Mouse (Mus musculus) CD4-positive naive resting alpha-beta T cell, adult 76 days (primary cell): ENCODE results near the gene Bsg. TPM values are rescaled to one million over a fixed set of nuclear protein-coding genes. Genes with fewer than 3 reads are reported as not detected.

ENCODE experiments used
- total RNA-seq: library from RNA; stranded (reverse); gene quantifications from one replicate; pipeline ENCODE4 v1.2.4, GENCODE M21; 2023

Bsg gene
- total RNA-seq: 88.4 TPM

DNA sequence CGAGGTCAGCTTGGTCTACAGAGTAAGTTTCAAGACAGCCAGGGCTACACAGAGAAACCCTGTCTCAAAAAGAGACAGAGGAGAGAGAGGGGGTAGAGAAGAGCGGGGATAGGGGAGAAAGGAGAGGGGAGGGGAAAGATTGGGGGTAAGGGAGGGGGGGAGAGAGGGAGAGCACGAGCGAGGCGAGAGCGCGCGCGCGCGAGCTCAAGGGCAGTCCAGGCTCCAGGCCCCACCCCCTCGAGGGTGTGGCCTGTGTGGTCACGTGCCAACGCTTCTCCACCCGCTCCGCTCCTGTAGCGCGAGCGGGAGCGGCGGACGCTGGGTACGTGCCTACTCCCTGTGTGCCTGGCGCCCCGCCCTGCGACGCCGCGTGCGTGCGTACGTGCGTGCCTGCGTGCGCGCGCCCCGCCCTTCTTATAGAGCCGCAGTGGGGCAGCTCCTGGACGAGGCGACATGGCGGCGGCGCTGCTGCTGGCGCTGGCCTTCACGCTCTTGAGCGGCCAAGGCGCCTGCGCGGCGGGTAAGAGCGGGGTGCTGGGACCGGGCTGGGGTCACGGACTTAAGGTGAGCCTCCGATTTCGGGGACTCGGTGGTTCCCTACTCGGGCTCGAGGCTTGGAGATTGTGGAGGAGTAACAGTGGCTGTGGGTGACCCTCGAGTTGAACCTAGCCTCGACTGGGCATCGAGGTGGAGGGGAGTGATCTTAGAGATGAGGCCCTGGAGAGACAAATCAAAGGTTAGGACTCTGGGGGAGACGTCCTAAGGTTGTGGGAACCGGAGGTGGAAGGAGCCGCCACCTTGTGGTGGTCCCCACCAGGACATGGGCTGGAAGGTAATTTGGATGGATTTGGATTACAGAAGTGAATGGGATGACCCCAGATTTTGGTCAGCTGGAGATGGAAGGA lies at the start of gene Bsg:
Gene Bsg (plus strand): TSS at position 427 of the 905 bp plus-strand sequence.

DNA sequence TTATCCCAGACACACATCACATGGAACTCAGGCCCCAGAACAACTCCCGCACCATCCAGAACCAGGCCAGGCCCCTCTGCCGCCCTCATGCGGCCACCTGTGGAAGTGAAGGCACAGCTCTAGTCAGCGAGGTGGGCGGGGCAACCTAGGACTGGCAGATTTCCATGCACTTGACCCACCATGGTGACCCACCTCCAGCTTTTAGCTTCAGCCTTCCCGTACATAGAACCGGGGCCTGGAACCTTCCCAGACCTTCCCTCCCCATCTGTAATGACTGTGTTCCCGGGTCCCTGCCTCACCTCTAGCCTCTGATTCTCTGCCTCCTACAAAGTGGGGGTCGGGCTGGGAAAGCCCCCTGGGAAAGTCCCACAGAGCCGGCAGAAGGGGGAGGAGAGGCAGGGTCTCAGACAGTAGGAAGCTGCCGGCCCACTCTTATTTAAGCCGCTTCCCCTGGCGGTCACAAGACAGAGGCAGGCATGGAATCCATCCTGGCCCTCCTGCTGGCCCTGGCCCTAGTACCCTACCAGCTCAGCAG lies 40.1 kb upstream of the Bsg start, which contains the start of gene Madcam1:
Gene Madcam1 (plus strand): TSS at position 429 of the 535 bp plus-strand sequence.

DNA sequence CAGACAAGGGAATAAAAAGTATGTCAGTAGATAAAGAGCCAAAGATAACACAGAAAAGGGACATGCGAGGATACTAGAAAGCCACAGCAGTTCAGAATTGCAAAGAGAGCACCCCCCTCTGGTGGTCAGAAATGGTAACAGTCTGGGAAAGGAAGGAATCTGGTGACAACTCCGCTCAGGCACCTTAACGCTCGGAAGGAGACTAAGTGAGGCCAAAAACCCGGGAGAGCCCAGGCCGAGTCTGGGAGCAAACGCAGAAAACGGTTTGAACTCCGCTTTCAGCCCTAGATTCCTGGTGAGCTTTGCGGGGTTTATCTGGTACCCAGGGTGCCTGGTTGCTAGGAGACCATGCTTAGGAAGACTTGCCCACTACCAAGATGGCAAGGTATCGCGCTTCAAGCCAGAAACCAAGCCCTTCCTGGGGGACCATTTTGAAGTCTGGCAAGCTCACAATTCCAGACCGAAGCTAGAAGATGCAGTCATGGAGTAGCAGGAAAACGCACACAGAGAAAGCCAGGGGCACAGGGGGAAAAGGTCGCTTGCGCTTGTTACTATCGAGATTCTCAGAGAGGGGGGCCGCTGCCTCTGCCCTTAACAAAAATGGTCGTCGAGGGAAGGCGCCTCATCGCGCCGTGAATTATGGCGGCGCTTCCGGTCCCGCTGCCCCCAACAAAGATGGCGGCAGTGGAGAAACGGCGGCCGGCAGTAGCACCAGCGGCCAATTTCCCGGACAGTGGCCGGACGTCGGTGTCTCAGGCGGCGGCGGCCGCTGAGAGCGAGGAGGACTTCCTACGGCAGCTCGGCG lies 35.3 kb upstream of the Bsg start, which contains the start of gene Tpgs1:
Gene Tpgs1 (plus strand): TSS at position 599 of the 805 bp plus-strand sequence.

DNA sequence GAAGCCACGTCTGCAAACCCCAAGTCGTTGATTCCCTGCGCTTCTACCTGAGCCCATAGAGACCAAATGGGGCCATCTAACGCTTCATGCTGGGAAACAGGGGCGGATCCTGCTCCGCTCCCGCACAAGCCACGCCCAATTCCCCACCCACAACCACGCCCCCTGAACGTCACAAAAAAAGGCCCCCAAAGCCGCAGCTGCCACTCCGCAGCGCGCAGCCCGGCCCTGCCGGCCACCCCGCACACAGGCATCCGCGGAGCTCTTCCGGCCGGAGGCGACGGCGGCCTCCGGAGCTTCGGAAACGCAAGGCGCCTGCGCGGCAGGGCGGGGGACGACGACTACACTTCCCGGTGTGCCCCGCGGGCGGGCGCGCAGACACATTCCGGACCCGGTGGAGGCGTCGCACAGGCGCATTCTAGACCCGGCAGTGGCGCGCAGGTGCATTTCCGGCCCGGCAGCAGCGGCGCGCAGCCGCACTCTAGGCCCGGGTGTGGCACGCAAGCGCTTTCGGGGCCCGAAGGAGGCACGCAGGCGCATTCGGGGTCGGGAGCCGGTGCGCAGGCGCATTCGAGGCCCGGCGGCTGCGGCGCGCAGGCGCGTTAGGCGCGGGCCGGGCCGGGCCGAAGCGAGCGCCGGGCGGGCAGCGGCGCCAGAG lies 22.6 kb upstream of the Bsg start, which contains the start of gene Cdc34:
Gene Cdc34 (plus strand): TSS at position 605 of the 655 bp plus-strand sequence.

DNA sequence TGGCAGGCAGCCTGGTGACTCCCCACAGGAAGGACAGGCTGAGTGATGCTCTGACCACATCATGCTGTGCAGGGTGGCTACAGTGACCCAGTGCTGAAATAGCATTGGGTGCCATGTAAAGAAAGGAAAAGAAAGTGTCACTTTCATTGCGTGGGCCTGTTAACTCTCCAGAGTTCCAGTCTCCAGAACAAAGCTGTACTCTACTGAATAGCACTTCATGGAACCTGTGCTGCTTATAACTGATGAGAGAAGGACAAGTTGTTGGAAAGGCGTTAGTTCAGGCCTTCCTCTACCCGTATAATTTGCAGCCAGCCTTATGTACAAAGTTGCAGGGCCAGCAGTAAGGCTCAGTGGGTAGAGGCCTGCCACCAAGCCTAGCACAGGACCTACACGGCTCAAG lies 15.6 kb upstream of the Bsg start, which contains the start of gene Gzmm:
Gene Gzmm (plus strand): TSS at position 301 of the 400 bp plus-strand sequence.

DNA sequence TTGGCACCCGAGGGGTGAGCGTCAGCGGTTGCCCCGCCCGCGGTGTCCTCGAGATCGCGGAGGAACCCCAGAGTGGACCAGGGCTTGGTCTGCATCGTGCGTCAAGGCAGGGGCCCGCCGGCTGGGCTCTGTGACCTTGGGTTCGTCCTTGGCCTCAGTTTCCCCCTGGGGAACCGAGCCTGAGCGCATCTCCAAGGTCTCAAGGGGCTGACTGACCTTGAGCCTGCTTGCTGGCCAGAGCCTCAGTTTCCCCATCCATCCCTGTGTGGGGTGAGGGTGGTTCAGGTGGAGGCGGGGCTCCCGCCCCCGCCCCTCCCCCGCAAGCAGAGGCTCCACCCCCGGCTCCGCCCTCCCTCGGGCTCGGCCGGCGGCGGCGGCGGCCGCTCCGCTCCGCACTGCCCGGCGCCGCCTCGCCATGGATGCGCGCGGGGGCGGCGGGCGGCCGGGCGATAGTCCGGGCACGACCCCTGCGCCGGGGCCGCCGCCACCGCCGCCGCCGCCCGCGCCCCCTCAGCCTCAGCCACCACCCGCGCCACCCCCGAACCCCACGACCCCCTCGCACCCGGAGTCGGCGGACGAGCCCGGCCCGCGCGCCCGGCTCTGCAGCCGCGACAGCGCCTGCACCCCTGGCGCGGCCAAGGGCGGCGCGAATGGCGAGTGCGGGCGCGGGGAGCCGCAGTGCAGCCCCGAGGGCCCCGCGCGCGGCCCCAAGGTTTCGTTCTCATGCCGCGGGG lies 12.1 kb downstream of the Bsg start, which contains the start of gene Hcn2:
Gene Hcn2 (plus strand): TSS at position 381 of the 734 bp plus-strand sequence.

DNA sequence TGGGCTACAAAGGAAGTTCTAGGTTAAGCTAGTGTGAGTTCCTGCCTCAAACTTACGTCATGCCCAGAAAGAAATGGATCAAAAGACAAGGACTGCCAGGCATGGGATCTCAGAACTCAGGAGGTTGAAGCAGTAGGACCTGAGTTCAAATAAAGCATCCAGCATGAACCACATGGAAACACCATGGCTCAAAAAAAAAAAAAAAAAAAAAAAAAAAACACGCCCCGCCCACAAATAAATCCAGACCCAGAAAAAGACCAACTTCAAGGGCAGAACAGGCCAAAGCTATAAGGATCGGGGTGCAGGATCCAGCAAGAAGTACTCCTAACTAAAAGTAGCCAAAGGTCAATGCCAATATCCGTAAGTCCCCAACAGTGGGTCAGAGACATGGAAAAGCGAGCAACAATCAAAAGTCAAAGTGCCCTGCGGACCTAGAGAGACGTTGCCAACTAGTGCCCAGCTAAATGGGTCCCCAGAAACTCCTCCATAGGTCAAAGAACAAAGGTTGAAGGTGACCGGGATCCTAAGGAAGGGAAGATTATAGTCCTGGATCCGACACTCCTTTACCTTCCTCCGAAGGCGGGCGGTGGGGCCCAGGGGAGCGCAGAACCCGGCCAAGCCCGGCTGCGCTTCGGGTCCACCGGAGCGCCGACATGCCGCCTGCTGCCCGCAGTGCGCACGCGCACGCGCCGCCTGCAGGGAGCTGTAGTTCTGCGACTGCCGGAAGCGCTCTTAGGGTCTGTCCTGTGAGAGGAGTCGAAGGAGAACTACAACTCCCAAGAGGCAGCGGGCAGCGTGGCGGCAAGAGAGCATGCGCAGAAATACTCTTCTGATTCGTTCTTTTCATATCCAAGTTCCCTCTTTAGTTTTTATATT lies 41.8 kb downstream of the Bsg start, which contains the start of gene Polrmt:
Gene Polrmt (minus strand): TSS at position 684 of the 876 bp plus-strand sequence.

DNA sequence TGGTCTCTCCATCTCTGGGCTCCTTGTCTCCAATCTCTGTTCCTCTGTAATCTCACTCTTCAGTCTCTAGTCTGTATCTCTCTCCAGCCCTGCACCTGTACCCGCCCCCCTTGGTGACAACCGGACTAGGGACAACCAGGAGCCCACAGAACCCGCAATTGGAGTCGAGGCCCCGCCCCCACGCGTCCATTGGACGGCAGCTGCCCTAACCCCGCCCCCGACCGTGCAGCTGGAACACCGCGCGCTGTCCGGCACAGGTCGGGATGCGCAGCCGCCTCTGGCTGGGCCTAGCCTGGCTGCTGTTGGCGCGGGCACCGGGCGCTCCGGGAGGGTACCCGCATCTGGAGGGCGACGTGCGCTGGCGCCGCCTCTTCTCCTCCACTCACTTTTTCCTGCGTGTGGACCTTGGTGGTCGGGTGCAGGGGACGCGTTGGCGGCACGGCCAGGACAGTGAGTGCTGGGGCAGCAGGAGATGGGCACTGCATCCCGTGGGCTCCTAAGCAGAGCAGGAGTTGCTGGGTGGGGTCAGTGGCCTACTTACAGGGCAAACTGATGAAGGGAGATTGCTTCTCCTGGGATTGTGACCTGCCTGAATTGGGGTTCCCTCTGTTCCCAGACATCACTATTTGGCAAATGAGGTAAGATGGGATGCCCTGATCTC lies 50.7 kb downstream of the Bsg start, which contains the start of gene Fgf22:
Gene Fgf22 (plus strand): TSS at position 221 of the 661 bp plus-strand sequence.

Other genes with a start within 250 kb of the Bsg start
- gene Vmn2r83, start 235.8 kb upstream of the Bsg start, total RNA-seq: not detected
- 2.9 TPM for gene Plpp2, start 170.7 kb upstream of the Bsg start, total RNA-seq
- gene Mier2, start 149.3 kb upstream of the Bsg start, total RNA-seq: 57.4 TPM
- not detected for gene Theg, start 117.2 kb upstream of the Bsg start, total RNA-seq
- gene C2cd4c, start 90.5 kb upstream of the Bsg start, total RNA-seq: not detected
- gene Shc2, start 66.6 kb upstream of the Bsg start, total RNA-seq: not detected
- gene Odf3l2, start 58.8 kb upstream of the Bsg start, total RNA-seq: not detected
- not detected for gene Madcam1, start 39.9 kb upstream of the Bsg start, total RNA-seq
- 18.3 TPM for gene Tpgs1, start 35.1 kb upstream of the Bsg start, total RNA-seq
- gene Cdc34, start 22.3 kb upstream of the Bsg start, total RNA-seq: 81.6 TPM
- gene Gzmm, start 15.5 kb upstream of the Bsg start, total RNA-seq: 2.1 TPM
- not detected for gene Hcn2, start 12.1 kb downstream of the Bsg start, total RNA-seq
- 48.0 TPM for gene Polrmt, start 42.1 kb downstream of the Bsg start, total RNA-seq
- gene Fgf22, start 50.6 kb downstream of the Bsg start, total RNA-seq: not detected
- 58.0 TPM for gene Rnf126, start 62.5 kb downstream of the Bsg start, total RNA-seq
- not detected for gene Fstl3, start 72.8 kb downstream of the Bsg start, total RNA-seq
- gene Prss57, start 86.5 kb downstream of the Bsg start, total RNA-seq: not detected
- 2.8 TPM for gene Palm, start 89.1 kb downstream of the Bsg start, total RNA-seq
- not detected for gene Misp, start 116.5 kb downstream of the Bsg start, total RNA-seq
- 788 TPM for gene Ptbp1, start 149.9 kb downstream of the Bsg start, total RNA-seq
- not detected for gene Prtn3, start 170.0 kb downstream of the Bsg start, total RNA-seq
- 2.3 TPM for gene Plppr3, start 170.1 kb downstream of the Bsg start, total RNA-seq
- gene Elane, start 181.8 kb downstream of the Bsg start, total RNA-seq: not detected
- gene Cfd, start 186.4 kb downstream of the Bsg start, total RNA-seq: not detected
- 74.1 TPM for gene Med16, start 204.4 kb downstream of the Bsg start, total RNA-seq
- not detected for gene Gm26602, start 206.4 kb downstream of the Bsg start, total RNA-seq
- gene Kiss1r, start 212.5 kb downstream of the Bsg start, total RNA-seq: 0.47 TPM
- gene R3hdm4, start 216.7 kb downstream of the Bsg start, total RNA-seq: 96.5 TPM
- gene Arid3a, start 222.6 kb downstream of the Bsg start, total RNA-seq: 7.9 TPM